Mouse (Mus musculus): ENCODE data around the gene Slfn2.
"Not testable (repeated sequence)": the region's sequence is repeated elsewhere in the genome, so short reads cannot be mapped to it uniquely, and the experiment has no call there.

The Slfn2 gene

DNA sequence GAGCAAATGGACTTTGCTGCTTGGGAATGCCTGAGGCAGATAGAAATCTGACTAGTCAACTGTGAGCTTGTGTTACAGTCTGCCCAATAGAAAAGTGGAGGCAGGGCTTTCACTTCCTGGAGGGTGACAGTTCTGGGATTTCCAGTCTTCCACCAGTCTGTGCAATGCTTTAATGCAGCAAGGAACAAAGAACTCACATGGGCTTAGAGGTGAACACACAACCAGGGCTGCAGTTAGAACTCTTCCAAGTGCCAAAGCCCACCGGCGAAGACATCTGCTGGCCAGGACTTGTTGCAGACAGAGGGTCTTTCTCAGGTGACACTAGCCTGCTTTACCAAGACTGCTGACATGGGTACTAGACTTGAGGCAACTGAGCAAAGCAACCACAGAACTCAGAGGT is at the start of gene Slfn2:
TSS of gene Slfn2 (plus strand) at position 167 of the 400 bp plus-strand sequence.
- DNase-seq (ENCODE audit: extremely low read depth, low read depth), result no peak

DNA sequence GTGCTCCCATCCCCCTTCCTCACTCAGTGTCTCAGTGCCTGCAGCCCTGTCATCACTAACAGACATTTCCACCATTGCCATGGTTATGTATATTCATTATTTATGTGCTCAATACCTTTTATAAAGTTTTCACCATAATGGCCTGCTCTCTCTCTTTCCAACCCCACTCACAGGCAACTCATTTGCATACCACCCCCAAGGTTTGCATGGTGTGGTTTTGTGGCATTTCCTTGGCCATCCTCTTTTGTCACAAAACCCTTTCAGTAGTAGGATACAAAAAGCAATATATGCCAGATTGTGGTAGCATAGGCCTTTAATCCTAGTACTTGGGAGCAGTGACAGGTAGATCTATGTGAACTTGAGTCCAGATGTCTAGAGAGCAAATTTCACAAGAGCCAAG is 48.8 kb upstream of the Slfn2 start:
- no peak for DNase-seq (ENCODE audit: extremely low read depth, low read depth)

DNA sequence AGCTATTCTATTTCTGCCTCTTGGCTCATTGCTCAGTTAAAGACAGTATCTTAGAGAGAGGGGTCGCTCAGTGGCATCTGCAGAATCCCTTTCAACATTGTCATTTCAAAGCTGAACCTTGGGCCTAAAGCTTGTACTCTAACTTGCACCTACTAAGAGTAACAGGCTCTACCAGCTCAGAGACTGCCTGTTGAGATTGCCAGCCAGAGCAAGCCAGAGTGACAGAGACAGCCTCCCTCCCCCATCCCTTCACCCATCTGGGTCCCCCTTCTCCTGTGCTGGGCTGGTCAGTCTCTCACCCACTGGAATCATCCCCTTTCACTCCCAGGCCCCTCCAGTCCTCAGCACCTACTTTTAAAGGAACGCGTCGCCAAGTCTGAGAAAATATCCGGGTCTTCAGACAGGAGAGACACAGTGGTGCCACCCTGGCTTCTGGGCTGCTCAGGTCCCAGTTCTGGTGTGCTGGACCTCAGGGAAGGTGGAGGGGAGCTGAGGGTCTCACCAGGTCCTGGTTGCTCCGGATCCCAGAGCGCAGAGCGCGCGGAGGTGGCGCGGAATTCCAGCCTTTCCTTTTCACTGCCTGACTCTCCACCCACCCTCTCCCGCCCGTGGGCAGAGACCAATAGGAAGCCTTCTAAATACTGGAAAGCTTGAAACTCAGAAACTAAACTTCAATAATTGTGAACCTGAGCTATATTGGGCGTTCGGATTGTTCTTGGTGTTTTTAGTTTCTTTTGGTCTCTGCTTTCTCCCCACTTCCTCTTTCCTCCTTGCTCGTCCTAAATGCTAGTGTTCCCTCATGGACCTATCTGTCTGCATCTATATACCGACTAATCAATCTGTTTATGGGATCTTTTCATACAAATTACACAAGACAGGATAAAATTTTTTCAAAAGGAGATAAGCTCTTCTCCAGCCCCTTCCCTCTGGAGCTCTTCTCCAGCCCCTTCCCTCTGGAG is 45.1 kb upstream of the Slfn2 start:
- DNase-seq (ENCODE audit: extremely low read depth, low read depth), result not testable (repeated sequence)

DNA sequence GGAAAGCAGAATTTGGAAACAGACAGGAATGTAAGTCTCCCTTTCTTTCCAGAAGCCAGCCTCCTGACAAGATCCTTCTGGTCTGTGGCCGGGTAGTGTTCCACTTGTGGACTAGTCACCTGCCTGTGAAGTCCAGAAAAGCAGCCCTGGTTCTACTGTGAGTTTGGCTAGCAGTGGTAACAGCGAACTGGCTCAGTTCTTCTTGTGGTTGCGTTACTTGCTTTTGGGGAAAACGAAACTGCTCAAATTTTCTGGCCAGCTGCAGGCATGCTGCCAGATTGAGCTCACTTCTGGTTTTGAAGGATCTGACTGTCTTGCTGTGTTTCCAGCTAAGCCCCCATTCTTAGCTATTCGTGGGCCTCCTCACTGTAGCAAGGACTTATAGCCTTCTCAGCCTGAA is 44.3 kb upstream of the Slfn2 start, which contains the start of gene Slfn8:
TSS of gene Slfn8 (minus strand) at position 190 of the 400 bp plus-strand sequence.
- DNase-seq (ENCODE audit: extremely low read depth, low read depth), result no peak

DNA sequence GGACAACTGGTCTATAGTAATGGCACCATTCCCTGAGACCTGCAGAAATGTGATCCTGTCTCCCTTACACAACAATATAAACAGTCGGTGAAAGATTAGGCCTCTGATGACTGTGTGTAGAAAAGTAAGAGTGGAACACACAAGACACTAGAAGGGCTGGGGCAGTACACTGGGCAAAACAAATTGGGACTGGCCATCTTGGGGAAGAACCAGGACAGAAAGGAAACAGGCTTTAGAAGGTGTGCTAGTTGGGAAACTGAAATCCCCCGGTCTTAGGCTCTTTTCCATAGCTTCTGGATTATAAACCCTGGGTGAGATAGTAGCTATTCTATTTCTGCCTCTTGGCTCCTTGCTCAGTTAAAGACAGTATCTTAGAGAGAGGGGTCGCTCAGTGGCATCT is 26.2 kb upstream of the Slfn2 start:
- not testable (repeated sequence) for DNase-seq (ENCODE audit: extremely low read depth, low read depth)

DNA sequence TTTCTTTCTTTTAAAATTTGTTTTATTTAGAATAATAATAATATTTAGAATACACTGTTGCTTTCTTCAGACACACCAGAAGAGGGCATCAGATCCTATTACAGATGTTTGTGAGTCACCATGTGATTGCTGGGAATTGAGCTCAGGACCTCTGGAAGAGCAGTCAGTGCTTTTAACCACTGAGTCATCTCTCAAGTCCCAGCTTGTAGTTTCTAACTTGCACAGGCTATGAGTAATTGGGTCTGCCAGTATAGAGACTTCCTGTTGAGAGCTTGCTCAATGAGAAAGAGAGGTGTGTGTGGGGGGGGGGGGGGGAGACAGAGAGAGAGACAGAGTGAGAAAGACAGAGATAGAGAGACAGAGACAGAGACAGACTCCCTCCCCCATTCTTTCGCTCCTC is 25.8 kb upstream of the Slfn2 start:
- DNase-seq (ENCODE audit: extremely low read depth, low read depth), result no peak

DNA sequence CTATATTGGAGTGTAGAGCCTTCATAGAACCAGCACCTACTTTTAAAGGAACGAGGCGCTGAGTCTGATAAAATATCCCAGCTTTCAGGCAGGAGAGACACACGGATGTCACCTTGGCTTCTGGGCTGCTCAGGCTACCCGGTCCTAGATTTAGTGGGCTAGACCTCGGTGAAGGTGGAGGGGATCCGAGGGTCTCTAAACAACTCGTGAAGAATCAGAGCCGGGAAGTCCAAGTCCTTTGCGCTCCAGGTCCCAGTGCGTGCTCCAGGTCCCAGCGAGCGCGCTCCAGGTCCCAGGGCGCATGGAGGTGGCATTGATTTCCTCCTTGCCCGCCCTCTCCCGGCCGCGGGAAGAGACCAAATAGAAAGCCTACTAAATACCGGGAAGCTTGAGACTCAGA is 25.1 kb upstream of the Slfn2 start:
- no peak for DNase-seq (ENCODE audit: extremely low read depth, low read depth)

DNA sequence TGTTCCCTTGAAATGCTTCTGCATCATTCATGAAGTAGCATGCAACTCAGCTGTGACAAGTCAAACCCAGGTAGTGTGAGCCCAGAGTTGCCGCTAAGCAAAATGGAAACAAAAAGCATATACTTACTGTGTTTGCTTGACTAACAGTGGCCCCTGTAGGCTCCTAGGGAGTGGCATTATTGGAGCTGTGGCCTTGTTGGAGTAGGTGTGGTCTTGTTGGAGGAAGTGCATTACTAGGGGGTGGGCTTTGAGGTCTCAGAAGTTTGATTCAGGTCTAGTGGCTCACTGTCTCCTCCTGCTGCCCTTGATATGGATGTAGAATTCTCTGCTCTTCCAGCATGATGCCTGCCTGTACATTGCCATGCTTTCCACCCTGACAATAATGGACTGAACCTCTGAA is 24.6 kb upstream of the Slfn2 start:
- DNase-seq (ENCODE audit: extremely low read depth, low read depth), result no peak

DNA sequence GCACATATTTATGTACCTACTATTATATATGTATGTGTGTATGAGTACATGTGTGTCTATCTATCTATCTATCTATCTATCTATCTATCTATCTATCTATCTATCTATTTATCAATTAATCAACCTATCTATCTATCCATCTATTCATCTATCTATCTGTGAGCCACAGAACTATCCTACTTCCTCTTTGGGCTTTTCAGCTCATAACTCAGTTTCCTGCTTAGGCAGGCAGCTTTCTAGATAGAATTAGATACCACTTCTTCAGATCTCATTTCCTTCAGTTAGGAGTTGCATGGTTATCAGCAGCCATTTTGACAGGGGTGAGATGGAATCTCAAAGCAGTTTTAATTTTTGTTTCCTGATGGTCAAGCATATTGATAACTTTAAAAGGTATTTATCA is 23.9 kb upstream of the Slfn2 start:
- no peak for DNase-seq (ENCODE audit: extremely low read depth, low read depth)

DNA sequence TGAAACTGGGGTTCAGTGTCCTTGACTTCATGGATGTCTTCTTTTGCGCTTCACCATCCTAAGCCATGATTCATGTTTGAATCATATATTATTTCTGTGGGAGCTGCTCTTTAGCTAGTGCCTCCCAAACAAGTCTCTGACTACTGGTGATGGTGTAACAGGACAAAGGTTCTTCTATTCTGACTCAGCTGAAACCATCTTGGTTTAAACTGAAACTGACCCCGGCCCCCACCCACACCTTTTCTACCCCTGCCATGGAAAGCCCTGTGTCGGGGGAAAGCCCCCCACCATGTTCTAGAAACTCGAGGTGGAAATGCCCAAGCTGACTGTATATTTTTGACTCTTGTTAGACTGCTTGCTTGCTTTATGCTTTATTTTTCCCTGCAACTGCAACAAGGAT is 21.0 kb upstream of the Slfn2 start:
- DNase-seq (ENCODE audit: extremely low read depth, low read depth), result no peak

DNA sequence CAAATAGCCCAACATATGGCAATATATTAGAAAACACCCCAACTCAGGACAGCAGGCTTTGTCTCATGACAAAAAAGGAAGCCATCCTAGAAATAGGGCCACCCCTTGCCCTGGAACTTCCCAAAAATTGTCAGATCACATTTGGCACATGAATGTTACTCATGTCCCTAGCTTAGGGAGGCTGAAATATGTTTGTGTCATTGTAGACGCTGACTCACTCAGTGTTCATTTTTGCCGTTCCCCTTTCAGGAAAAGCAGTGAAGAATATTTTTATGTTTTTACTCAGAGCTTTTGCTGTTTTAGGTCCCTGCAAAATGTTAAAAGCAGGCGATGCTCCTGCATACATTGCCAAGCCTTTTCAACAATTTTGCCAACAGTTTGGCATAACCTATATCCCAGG is 19.3 kb upstream of the Slfn2 start:
- DNase-seq (ENCODE audit: extremely low read depth, low read depth), result no peak

DNA sequence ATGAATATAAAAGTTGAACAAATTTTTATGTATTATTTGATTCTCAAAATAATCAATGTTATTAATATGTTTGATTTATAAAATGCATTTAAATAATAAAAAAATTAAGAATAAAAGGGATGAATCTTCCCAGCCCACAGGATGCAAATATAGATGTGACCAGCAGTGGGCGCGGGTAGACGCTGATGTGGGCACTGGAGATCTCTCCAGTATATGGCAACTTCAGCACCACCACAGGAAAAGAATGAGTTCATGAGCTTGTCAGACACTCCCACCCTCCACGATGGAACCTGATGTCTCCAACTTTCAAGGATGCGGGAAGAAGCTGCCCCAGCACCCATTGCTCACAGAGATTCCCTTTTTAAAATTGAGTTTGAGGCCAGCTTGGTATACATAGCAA is 7.0 kb upstream of the Slfn2 start:
- no peak for DNase-seq (ENCODE audit: extremely low read depth, low read depth)

DNA sequence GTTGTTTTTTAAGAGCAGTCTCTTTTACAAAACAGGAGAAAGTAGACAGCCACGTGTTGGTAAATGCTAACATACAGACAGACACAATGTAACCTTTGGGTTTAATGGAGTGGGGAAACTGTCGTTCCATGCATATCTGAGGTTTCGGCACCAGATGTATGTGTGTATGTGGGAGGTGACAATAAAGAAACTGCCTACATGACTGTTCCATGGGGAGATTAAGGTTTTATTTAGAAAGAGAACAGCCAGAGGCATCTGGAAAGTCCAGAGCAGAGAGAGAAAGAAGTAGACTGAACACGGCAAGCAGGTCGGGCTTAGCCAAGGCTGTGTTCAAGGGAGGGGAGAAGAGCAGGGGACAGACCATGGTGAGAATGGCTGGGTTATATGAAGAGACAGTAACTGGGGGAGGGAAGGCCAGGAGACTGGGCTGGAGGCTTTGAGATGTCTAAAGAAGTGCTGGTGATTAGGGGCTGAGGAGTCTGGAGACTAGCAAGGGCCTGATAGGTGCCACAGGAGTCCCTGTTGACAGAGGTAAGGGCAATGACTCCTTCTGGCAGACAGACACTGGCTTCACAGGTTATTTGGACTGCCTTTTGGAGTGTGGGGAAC is 4.4 kb upstream of the Slfn2 start:
- DNase-seq (ENCODE audit: extremely low read depth, low read depth), result no peak

DNA sequence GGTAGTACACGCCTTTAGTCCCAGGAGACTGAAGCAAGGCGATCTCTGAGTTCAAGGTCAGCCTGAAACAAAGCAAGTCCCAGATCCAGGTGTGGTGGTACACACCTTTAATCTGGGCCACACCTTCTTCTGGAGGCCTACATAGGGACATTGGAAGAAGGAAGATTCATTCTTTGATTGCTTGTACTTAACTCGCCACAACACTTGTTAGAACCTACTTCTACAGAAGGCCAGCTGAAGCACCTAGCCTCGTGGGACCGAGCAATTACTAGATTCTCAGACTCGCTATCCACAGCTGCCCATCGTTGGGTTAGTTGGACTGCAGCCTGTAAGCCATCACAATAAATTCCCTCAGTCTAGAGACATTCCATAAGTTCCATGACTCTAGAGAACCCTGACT is 3.1 kb upstream of the Slfn2 start:
- DNase-seq (ENCODE audit: extremely low read depth, low read depth), result no peak

DNA sequence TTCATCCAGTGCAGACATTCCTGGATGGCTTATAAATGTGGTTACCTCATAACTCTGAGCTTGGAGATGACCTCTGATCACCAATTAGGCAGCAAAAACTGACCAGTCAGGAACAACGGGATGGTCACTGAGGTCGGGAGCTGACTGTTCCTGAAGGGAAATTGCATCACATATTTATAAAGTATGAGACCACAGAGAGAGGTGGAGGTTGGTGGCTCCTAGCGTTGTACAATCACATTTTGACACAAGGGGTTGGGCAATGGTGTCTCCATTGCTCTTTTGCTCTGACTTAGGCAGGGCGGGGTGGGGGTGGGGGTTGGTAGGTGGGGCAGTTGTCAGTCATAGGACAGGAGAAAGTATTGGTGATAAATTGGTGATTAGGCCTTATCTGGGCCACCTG is 1.8 kb upstream of the Slfn2 start:
- no peak for DNase-seq (ENCODE audit: extremely low read depth, low read depth)

DNA sequence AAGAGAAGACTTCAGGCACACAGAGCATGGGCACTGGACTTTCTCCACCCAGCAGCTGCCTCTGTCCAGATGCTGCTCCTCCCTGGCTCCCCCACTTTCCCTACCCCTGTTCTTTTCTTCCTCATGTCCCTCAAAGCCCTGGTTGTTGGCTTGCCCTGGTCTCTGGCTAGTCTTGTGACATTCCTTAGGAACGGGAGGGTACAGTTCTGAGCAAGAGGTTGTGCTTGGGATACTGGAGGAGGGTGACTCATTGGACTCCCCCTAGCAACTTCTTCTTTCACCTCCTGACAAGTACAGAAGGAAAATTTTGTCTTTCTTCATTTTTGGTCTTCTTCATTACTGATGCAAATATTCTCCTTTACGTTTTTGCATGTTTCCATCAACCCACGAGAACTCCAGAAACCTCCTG is 967 bp upstream of the Slfn2 start:
- DNase-seq (ENCODE audit: extremely low read depth, low read depth), result no peak

DNA sequence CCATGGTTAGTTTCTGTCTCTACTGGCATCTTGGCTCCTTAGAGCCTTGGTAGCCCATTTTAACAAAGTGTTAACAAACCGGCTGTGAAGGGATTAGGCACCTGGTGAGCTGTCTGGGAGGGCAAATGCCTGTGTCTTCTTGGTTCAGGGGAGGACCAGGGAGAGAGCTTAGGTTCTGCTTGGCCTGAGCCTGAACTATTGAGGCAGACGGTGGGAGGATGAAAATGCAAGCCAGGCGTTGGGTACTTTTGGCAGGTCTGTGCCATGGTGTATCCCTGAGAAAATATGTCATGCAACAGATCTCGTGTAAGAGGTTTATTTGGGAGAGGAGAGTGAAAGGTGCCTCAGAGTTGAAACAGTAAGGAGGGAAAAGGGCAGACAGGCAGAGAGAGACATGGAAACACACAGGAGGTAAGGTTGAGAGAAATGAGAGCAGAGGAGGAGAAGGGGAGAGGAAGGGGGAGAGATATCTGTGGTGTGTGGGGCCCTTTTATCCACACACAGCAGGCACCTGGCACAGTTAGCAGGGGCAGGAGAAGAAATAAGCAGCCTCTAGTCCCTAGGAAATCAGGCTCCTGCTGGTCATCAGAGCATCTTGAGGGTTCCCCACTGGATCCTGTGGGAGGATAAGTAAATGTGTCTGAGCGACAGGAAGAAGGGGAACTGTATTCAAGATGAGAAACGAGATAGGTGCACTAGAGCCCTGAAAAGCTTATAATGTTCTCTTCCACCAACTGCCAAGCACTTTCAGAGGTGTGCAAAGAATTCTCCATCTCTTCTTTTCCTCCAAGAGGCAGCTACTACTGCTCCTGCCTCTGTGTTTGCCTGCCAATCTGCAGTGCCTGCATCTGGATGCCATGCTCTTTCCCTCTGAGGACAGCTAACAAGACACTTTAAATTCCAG is 781 bp downstream of the Slfn2 start:
- no peak for DNase-seq (ENCODE audit: extremely low read depth, low read depth)

DNA sequence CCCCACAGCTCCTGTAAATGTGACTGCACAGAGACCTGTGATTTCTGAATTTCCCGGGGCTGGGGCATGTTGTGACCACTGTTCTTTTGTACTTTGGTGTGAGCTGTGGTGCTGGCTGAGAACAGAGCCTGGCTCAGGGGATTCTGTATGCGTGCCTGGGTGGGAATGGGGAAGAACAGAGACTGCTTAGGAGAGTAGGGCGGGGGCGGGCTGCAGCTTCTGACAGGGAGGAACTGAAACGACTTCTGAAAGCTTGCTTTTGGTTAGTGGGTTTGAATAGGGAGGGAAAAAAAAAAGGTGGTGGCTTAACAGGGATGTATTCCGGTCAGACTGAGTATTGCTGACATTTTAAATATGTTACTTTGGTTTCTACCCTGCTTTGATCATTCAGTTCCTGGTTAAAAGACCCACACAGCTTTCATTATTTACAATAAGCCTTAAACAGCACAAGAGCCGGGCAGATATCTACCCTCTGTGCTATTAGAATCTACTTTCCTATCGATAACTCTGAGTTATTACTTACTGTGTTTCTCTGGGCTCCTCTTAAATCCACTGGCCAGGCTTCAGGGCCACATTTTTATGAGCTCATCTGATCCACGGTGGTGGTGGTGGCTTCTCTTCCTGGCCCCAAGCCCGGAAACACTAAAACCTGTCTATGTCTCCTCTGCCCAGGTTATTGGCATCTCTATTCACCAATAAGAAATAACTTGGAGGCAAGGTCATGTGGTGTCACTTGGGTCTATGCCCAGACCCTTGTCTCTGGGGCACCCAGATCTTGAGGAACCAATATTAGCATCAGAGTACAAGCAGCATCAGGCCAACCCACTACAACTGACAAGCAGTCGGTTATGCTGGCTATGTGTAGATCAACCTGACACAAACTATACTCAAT is 2.0 kb downstream of the Slfn2 start:
- no peak for DNase-seq (ENCODE audit: extremely low read depth, low read depth)

DNA sequence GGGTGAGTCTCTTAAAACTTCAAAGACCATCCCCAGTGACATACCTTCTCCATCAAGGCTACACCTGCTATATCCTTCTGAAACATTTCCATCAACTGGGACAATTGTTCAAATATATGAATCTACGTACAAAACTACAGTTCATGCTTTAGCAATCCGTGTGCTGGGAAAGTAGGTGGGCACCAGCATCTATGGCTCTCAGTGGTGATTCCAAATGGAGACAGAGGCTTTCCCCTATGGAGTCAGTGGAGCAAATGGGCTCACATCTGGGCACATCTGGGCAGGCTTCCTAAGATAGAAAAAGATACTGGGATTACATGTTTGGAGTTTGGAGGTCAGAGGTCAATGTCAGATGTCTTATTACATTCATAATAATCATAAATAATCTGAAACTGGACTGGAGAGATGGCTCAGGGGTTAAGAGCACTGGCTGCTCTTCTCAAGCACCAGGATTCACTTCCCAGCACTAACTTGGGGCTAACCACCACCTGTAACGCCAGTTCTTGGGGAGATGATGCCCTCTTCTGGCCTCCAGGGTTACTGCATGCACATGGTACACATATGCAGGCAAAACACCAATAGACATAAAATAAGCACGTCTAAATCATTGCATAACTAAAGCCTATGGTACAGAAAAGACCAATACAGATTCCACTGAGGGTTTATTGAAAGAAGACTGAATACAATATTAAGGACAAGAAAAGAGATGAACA is 3.2 kb downstream of the Slfn2 start:
- no peak for DNase-seq (ENCODE audit: extremely low read depth, low read depth)

DNA sequence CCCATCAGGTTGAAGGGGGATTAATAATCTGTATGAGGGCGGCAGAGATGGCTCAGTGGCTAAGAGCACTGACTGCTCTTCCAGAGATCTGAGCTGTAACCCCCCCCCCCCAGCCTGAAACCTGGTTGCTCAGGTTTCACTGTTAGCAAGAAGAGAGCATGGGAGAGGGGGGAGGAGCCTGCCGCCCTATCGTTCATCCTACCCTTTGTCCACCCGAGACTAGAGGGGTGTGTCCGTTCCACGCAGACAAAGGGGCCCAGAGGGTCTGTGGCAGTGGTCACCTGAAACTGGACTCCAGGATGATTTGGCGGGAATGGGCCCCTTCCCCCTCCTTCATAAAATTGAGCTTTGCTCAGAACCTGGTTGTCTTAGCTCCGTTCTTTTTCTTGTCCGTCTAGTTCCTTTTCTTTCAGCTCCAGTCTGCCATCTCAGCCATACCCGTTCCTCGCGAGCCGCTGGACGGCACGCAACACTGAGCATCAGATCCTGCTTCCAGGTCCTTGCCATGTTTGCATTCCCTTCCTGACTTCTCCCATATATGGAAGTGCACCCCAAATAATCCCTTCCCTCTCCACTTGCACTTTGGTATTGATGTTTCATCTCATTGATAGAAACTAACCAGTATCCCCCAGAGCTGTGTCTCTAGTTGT is 5.5 kb downstream of the Slfn2 start:
- DNase-seq (ENCODE audit: extremely low read depth, low read depth), result no peak

All from MEL-GATA-1-ER (cell line).